Mouse (Mus musculus) liver, embryonic 14.5 days (tissue): Measurements from ENCODE around the gene Vmn1r169. TPM values are rescaled to one million over a fixed set of nuclear protein-coding genes. Genes with fewer than 3 reads are reported as not detected.
"Not testable (repeated sequence)": the region's sequence is repeated elsewhere in the genome, so short reads cannot be mapped to it uniquely, and the experiment has no call there.

ENCODE experiments used
- ATAC-seq: fragments of 200-750 bp; cut with Nextera tagmentation; 2 replicates; pipeline ENCODE4 v1.8.0; 2017; ENCODE audit warnings: moderate number of reproducible peaks, mild to moderate bottlenecking, moderate library complexity; ENCODE audit not compliant: insufficient read depth
- DNase-seq, 3 experiments: peaks; one replicate each; pipeline ENCODE4 v3.0.0-alpha.2; 2012 to 2013; ENCODE audit warnings: low read depth in 3 of 3, low spot score in 3 of 3
- H3K27ac ChIP-seq: fragments of 300-500 bp; sonication (generic); 2 replicates; pipeline ENCODE4 v1.5.1; 2014; ENCODE audit warnings: moderate library complexity, mild to moderate bottlenecking, control low read depth, inconsistent platforms
- H3K27me3 ChIP-seq: fragments of 300-500 bp; sonication (generic); 2 replicates; pipeline ENCODE4 v1.6.1; 2014; ENCODE audit warnings: mild to moderate bottlenecking, low read length, moderate library complexity; ENCODE audit not compliant: control insufficient read depth, insufficient read depth
- H3K36me3 ChIP-seq: fragments of 300-500 bp; sonication (generic); replicated peaks from 2 replicates; pipeline ENCODE4 v1.6.1; 2014; ENCODE audit warnings: low read depth; ENCODE audit not compliant: control insufficient read depth, insufficient read depth
- H3K4me1 ChIP-seq, 2 experiments: fragments of 200-500 bp in 1 of 2; fragments of 300-500 bp in 1 of 2; sonication (generic) in 1 of 2; replicated peaks; 2 replicates each; pipeline ENCODE4 v1.6.1; 2012 to 2014; ENCODE audit warnings: antibody characterized with exemption in 1 of 2, inconsistent platforms in 1 of 2, low read length in 1 of 2; ENCODE audit not compliant: control insufficient read depth in 2 of 2, insufficient read depth in 2 of 2
- H3K4me2 ChIP-seq: fragments of 300-500 bp; sonication (generic); 2 replicates; pipeline ENCODE4 v1.6.1; 2014; ENCODE audit warnings: low read depth, mild to moderate bottlenecking, control low read depth, moderate library complexity
- H3K4me3 ChIP-seq, 2 experiments: fragments of 200-500 bp in 1 of 2; fragments of 300-500 bp in 1 of 2; sonication (generic) in 1 of 2; 2 replicates each; pipeline ENCODE4 v1.5.1; 2012 to 2014; ENCODE audit warnings: low read depth in 2 of 2, low read length in 2 of 2, mild to moderate bottlenecking in 2 of 2, control low read depth in 1 of 2, inconsistent platforms in 1 of 2, moderate library complexity in 1 of 2; ENCODE audit not compliant: insufficient read depth in 1 of 2
- H3K9ac ChIP-seq: fragments of 300-500 bp; sonication (generic); replicated peaks from 2 replicates; pipeline ENCODE4 v1.6.1; 2014; ENCODE audit warnings: mild to moderate bottlenecking, control low read depth, moderate library complexity
- H3K9me3 ChIP-seq: fragments of 300-500 bp; sonication (generic); 2 replicates; pipeline ENCODE4 v1.6.1; 2016; ENCODE audit warnings: low read length, mixed read lengths; ENCODE audit not compliant: control insufficient read depth
- WGBS: fragments of 180-500 bp; shearing (Covaris S2); extraction: QIAGEN DNeasy Blood & Tissue Kit; methylation state at CpG from one replicate; pipeline ENCODE4 v1.1.7; 2014; ENCODE audit not compliant: insufficient replicate concordance; 5-methylcytosine and 5-hydroxymethylcytosine counted together
- polyA plus RNA-seq, 2 experiments: library from polyadenylated mRNA; depleted of rRNA in 1 of 2; stranded (reverse) in 1 of 2; unstranded in 1 of 2; fragments of >200 nt; fragmentation: Nextera tagmentation in 1 of 2; extraction: Ambion mirVana in 1 of 2; gene quantifications; 2 replicates each; pipeline versions ENCODE4 v1.2.1 to v1.2.3; 2012 to 2014

The Vmn1r169 gene
- polyA plus RNA-seq (2012; rRNA removed) (not detected in 2 replicates), polyA plus RNA-seq (2014; fragmentation: Nextera tagmentation; extraction: Ambion mirVana) (not detected in 2 replicates)

DNA sequence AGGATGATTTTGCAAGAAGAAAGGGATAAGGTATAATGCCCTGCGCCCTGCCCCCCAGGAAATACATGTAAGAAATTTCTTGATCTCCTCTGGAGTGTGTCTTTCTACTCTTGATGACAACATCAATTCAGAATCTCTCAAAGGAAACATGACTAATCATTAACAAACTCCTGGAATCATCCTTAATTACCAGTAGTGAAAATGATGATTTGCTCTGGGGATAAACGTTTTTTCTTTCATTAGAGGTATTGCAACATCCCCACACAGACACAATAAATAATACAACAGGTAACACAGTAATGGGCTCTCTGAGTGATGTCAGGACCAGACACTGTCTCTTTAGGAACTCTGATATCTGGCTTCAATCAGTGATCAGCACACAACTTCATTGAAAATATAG, at the start of gene Vmn1r169:
Gene Vmn1r169 (plus strand): TSS at position 301 of the 400 bp plus-strand sequence.
- H3K4me3 ChIP-seq, H3K27ac ChIP-seq, H3K9me3 ChIP-seq, H3K9ac ChIP-seq, H3K4me1 ChIP-seq, H3K4me2 ChIP-seq, DNase-seq, ATAC-seq, H3K27me3 ChIP-seq, H3K36me3 ChIP-seq: not testable (repeated sequence)
- 41% methylated on average over 1 of the region's 2 CpGs for WGBS

DNA sequence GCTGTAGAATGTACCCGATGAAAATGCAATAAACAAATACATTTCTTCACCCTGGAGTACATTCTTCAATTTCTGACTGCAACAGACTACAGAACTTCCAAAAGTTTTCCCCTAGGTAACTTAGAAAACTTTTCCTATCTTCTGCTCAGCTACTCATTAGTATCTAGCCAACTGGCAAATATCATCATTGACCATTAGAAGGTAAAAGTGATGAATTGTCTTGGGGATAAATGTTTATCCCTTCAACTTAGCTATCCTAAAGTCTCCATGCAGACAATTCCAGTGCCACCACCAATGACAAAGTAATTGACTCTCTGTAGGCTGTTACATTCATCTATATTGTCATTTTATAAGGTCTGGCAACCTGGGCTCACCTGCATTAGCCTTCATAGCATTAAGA, 35.9 kb upstream of the Vmn1r169 start, which contains the start of gene Vmn1r168:
Gene Vmn1r168 (plus strand): TSS at position 301 of the 400 bp plus-strand sequence.
- not testable (repeated sequence) for ATAC-seq, H3K4me2 ChIP-seq, H3K4me3 ChIP-seq, H3K9me3 ChIP-seq, H3K27me3 ChIP-seq, H3K4me1 ChIP-seq, H3K27ac ChIP-seq, H3K9ac ChIP-seq, H3K36me3 ChIP-seq, DNase-seq
- WGBS, result no CpG with 5 or more reads among the region's 1 CpGs

DNA sequence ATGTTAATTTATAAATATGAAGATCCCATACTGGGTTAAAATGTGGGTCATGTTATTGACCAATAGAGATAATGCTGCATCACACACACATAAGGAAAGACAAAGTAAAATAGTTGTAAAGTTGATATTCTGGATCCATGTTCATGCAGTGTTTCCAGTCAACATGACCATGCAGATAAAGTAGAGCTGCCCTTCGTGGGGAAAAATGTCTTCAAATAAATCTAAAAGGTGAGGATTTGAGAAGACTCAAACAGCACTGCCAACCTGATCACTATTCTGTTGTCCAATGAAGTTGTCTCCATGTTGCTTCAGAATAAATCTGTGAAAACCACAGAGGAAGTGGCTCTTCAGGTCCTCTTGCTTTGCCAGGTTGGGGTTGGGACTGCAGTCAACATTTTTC, 30.5 kb downstream of the Vmn1r169 start, which contains the start of gene Vmn1r170:
Gene Vmn1r170 (plus strand): TSS at position 301 of the 400 bp plus-strand sequence.
- not testable (repeated sequence) for H3K27ac ChIP-seq, H3K27me3 ChIP-seq, H3K4me1 ChIP-seq, H3K4me2 ChIP-seq, H3K36me3 ChIP-seq, H3K4me3 ChIP-seq, H3K9ac ChIP-seq, H3K9me3 ChIP-seq, ATAC-seq, DNase-seq
- 11% methylated on average over 1 of the region's 1 CpGs for WGBS

Other genes with a start within 250 kb of the Vmn1r169 start
- gene Nlrp5, start 189.6 kb upstream of the Vmn1r169 start, polyA plus RNA-seq (2012; rRNA removed), result not detected in 2 replicates
- not detected in 2 replicates for gene Nlrp5, start 189.6 kb upstream of the Vmn1r169 start, polyA plus RNA-seq (2014; fragmentation: Nextera tagmentation; extraction: Ambion mirVana)
- not detected in 2 replicates for gene Vmn1r167, start 68.3 kb upstream of the Vmn1r169 start, polyA plus RNA-seq (2012; rRNA removed)
- gene Vmn1r167, start 68.3 kb upstream of the Vmn1r169 start, polyA plus RNA-seq (2014; fragmentation: Nextera tagmentation; extraction: Ambion mirVana), result not detected in 2 replicates
- not detected in 2 replicates for gene Vmn1r168, start 35.8 kb upstream of the Vmn1r169 start, polyA plus RNA-seq (2012; rRNA removed)
- gene Vmn1r168, start 35.8 kb upstream of the Vmn1r169 start, polyA plus RNA-seq (2014; fragmentation: Nextera tagmentation; extraction: Ambion mirVana), result not detected in 2 replicates
- not detected in 2 replicates for gene Vmn1r170, start 30.6 kb downstream of the Vmn1r169 start, polyA plus RNA-seq (2012; rRNA removed)
- gene Vmn1r170, start 30.6 kb downstream of the Vmn1r169 start, polyA plus RNA-seq (2014; fragmentation: Nextera tagmentation; extraction: Ambion mirVana), result not detected in 2 replicates
- gene Vmn1r171, start 55.2 kb downstream of the Vmn1r169 start, polyA plus RNA-seq (2012; rRNA removed), result not detected in 2 replicates
- not detected in 2 replicates for gene Vmn1r171, start 55.2 kb downstream of the Vmn1r169 start, polyA plus RNA-seq (2014; fragmentation: Nextera tagmentation; extraction: Ambion mirVana)
- not detected in 2 replicates for gene Vmn1r172, start 82.8 kb downstream of the Vmn1r169 start, polyA plus RNA-seq (2012; rRNA removed)
- not detected in 2 replicates for gene Vmn1r172, start 82.8 kb downstream of the Vmn1r169 start, polyA plus RNA-seq (2014; fragmentation: Nextera tagmentation; extraction: Ambion mirVana)
- gene Vmn1r173, start 125.2 kb downstream of the Vmn1r169 start, polyA plus RNA-seq (2012; rRNA removed), result not detected in 2 replicates
- gene Vmn1r173, start 125.2 kb downstream of the Vmn1r169 start, polyA plus RNA-seq (2014; fragmentation: Nextera tagmentation; extraction: Ambion mirVana), result not detected in 2 replicates
- not detected in 2 replicates for gene Vmn1r174, start 176.7 kb downstream of the Vmn1r169 start, polyA plus RNA-seq (2012; rRNA removed)
- not detected in 2 replicates for gene Vmn1r174, start 176.7 kb downstream of the Vmn1r169 start, polyA plus RNA-seq (2014; fragmentation: Nextera tagmentation; extraction: Ambion mirVana)
- not detected in 2 replicates for gene Vmn1r175, start 235.1 kb downstream of the Vmn1r169 start, polyA plus RNA-seq (2012; rRNA removed)
- gene Vmn1r175, start 235.1 kb downstream of the Vmn1r169 start, polyA plus RNA-seq (2014; fragmentation: Nextera tagmentation; extraction: Ambion mirVana), result not detected in 2 replicates